Mouse (Mus musculus): ENCODE results near the gene Stard10. TPM values are rescaled to one million over a fixed set of nuclear protein-coding genes. Genes with fewer than 3 reads are reported as not detected.
A peak's percentile ranks its signal among the peaks of the same experiment; 100 is the strongest.

The Stard10 gene
- polyA plus RNA-seq, 2 experiments: 71.0 to 98.2 TPM

DNA sequence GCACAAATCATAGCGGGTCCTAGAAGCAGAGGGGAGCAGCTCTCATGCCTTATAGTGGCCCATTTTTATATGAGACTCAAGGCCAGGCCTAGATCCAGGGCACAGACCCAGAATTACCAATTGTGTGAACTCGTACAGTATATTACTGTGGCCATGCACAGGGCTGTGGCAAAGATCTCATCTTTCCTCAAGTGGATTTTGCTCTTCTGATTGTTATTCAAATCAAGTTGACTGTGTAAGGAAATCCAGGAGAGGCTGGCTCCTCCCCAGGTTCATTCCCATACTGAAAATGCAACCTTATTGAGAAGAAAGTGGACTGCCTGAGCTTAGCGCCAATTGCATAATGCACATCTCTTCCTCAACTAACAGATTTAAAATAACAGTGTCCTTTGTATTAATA, 34.2 kb upstream of the Stard10 start:
- no peak for ATAC-seq (ENCODE audit: insufficient read depth)
- no peaks in the 10 kb centered on the region for H3K36me3 ChIP-seq (replicated peaks; ENCODE audit: control insufficient read depth, insufficient read depth, low read depth)
- H3K9ac ChIP-seq (replicated peaks): no peak overlapping the region
- H3K27ac ChIP-seq: no peak overlapping the region
- H3K27me3 ChIP-seq (ENCODE audit: control insufficient read depth, insufficient read depth, low read length): no peaks in the 10 kb centered on the region
- H3K4me3 ChIP-seq (ENCODE audit: insufficient read depth in 1 of 2, low read depth in 2 of 2, low read length in 2 of 2): no peak overlapping the region
- no peaks in the 10 kb centered on the region for H3K4me1 ChIP-seq (replicated peaks; ENCODE audit: control insufficient read depth in 2 of 2, insufficient read depth in 2 of 2, low read length in 1 of 2)
- 73% methylated on average over 3 of the region's 3 CpGs for WGBS (ENCODE audit: insufficient replicate concordance)
- no peak for TF ChIP-seq EP300 (IDR thresholded peaks at IDR 0.05; ENCODE audit: low read depth)
- no peak for TF ChIP-seq CTCF (IDR thresholded peaks at IDR 0.05; ENCODE audit: low read depth)
- no peak for DNase-seq (ENCODE audit: low read depth in 3 of 3, low spot score in 3 of 3)
- no peak overlapping the region for H3K4me2 ChIP-seq (ENCODE audit: low read depth)
- no peaks in the 10 kb centered on the region for H3K9me3 ChIP-seq (ENCODE audit: control insufficient read depth, low read length)

GRCm38 (mm10) chr7:101284504-101284903, 32.4 kb upstream of the Stard10 start:
- no peaks in the 10 kb centered on the region for H3K36me3 ChIP-seq (replicated peaks; ENCODE audit: control insufficient read depth, insufficient read depth, low read depth)
- TF ChIP-seq CTCF (IDR thresholded peaks at IDR 0.05; ENCODE audit: low read depth): no peak
- no peak for TF ChIP-seq EP300 (IDR thresholded peaks at IDR 0.05; ENCODE audit: low read depth)
- no peaks in the 10 kb centered on the region for H3K27me3 ChIP-seq (ENCODE audit: control insufficient read depth, insufficient read depth, low read length)
- ATAC-seq (ENCODE audit: insufficient read depth): no peak
- 68% methylated on average over 1 of the region's 1 CpGs for WGBS (ENCODE audit: insufficient replicate concordance)
- H3K4me3 ChIP-seq (ENCODE audit: insufficient read depth in 1 of 2, low read depth in 2 of 2, low read length in 2 of 2): no peak overlapping the region
- H3K4me2 ChIP-seq (ENCODE audit: low read depth): no peak overlapping the region
- no peaks in the 10 kb centered on the region for H3K4me1 ChIP-seq (replicated peaks; ENCODE audit: control insufficient read depth in 2 of 2, insufficient read depth in 2 of 2, low read length in 1 of 2)
- DNase-seq (ENCODE audit: low read depth in 3 of 3, low spot score in 3 of 3): no peak
- H3K9ac ChIP-seq (replicated peaks): no peak overlapping the region
- H3K27ac ChIP-seq: no peak overlapping the region
- no peaks in the 10 kb centered on the region for H3K9me3 ChIP-seq (ENCODE audit: control insufficient read depth, low read length)

DNA sequence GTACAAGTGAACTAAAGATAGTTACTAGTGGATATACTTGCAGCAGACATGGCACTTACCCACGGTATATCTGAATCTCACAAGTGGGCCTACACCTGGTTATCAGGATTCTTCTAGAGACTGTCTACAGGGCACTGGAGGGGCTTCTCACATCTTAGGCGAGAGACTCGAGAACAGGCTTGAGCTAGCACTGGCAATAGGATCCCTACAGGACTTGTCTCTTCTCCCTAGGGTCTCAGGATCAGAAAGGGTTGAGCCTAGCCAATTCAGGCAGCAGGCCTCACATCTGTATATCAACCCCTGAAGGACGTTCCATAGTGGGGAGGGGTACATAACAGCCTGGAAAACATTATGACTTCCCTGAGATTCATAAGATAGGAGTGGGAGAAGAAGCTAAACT, 30.0 kb upstream of the Stard10 start:
- TF ChIP-seq EP300 (IDR thresholded peaks at IDR 0.05; ENCODE audit: low read depth) (no peak), CTCF (IDR thresholded peaks at IDR 0.05; ENCODE audit: low read depth) (no peak)
- WGBS (ENCODE audit: insufficient replicate concordance): 67% methylated on average over 4 of the region's 4 CpGs
- H3K9me3 ChIP-seq (ENCODE audit: control insufficient read depth, low read length): no peaks in the 10 kb centered on the region
- no peak overlapping the region for H3K9ac ChIP-seq (replicated peaks)
- H3K36me3 ChIP-seq (replicated peaks; ENCODE audit: control insufficient read depth, insufficient read depth, low read depth): no peaks in the 10 kb centered on the region
- no peak overlapping the region for H3K4me3 ChIP-seq (ENCODE audit: insufficient read depth in 1 of 2, low read depth in 2 of 2, low read length in 2 of 2)
- no peak for DNase-seq (ENCODE audit: low read depth in 3 of 3, low spot score in 3 of 3)
- H3K27ac ChIP-seq: no peak overlapping the region
- no peaks in the 10 kb centered on the region for H3K4me1 ChIP-seq (replicated peaks; ENCODE audit: control insufficient read depth in 2 of 2, insufficient read depth in 2 of 2, low read length in 1 of 2)
- H3K27me3 ChIP-seq (ENCODE audit: control insufficient read depth, insufficient read depth, low read length): no peaks in the 10 kb centered on the region
- ATAC-seq (ENCODE audit: insufficient read depth): no peak
- no peak overlapping the region for H3K4me2 ChIP-seq (ENCODE audit: low read depth)

GRCm38 (mm10) chr7:101287820-101288219, 29.1 kb upstream of the Stard10 start:
- 56% methylated on average over 2 of the region's 2 CpGs for WGBS (ENCODE audit: insufficient replicate concordance)

DNA sequence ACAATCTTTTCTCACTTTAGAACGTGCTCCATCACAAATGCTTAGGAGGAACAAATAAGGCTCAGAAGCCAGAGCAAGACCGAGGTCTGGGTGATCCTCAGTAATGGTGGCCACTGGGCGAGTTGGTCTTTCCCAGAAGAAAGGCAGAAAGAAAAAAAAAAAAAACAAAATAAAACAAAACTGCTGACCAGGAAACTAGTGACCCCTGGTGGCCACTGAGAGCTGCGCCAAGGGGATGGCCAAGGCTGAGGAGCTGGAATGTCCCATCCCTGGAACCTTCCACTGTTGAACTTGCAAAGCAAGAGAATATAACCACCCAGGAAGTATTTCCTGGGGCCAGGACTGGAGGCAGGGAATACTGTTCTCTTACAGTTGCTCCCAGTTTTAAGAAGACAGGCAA, 28.4 kb upstream of the Stard10 start:
- Histone ChIP-seq H3K4me1 (replicated peaks; ENCODE audit: control insufficient read depth in 2 of 2, insufficient read depth in 2 of 2, low read length in 1 of 2) (no peaks in the 10 kb centered on the region), H3K4me3 (ENCODE audit: insufficient read depth in 1 of 2, low read depth in 2 of 2, low read length in 2 of 2) (no peak overlapping the region), H3K9ac (replicated peaks) (no peak overlapping the region), H3K9me3 (ENCODE audit: control insufficient read depth, low read length) (no peaks in the 10 kb centered on the region), H3K27ac (no peak overlapping the region), H3K36me3 (replicated peaks; ENCODE audit: control insufficient read depth, insufficient read depth, low read depth) (no peaks in the 10 kb centered on the region), H3K27me3 (ENCODE audit: control insufficient read depth, insufficient read depth, low read length) (no peaks in the 10 kb centered on the region), H3K4me2 (ENCODE audit: low read depth) (no peak overlapping the region)
- ATAC-seq (ENCODE audit: insufficient read depth): no peak
- DNase-seq (ENCODE audit: low read depth in 3 of 3, low spot score in 3 of 3): no peak
- 28% methylated on average over 4 of the region's 4 CpGs for WGBS (ENCODE audit: insufficient replicate concordance)
- TF ChIP-seq CTCF (IDR thresholded peaks at IDR 0.05; ENCODE audit: low read depth) (peak; percentile 84), EP300 (IDR thresholded peaks at IDR 0.05; ENCODE audit: low read depth) (no peak)

More at GRCm38 (mm10) chr7:101287820-101288219, 29.1 kb upstream of the Stard10 start:
- ATAC-seq (ENCODE audit: insufficient read depth) (no peak), DNase-seq (ENCODE audit: low read depth in 3 of 3, low spot score in 3 of 3) (no peak)
- Histone ChIP-seq H3K4me3 (ENCODE audit: insufficient read depth in 1 of 2, low read depth in 2 of 2, low read length in 2 of 2) (no peak overlapping the region), H3K9me3 (ENCODE audit: control insufficient read depth, low read length) (no peaks in the 10 kb centered on the region), H3K27me3 (ENCODE audit: control insufficient read depth, insufficient read depth, low read length) (no peaks in the 10 kb centered on the region), H3K4me1 (replicated peaks; ENCODE audit: control insufficient read depth in 2 of 2, insufficient read depth in 2 of 2, low read length in 1 of 2) (no peaks in the 10 kb centered on the region), H3K36me3 (replicated peaks; ENCODE audit: control insufficient read depth, insufficient read depth, low read depth) (no peaks in the 10 kb centered on the region), H3K4me2 (ENCODE audit: low read depth) (no peak overlapping the region), H3K9ac (replicated peaks) (no peak overlapping the region), H3K27ac (no peak overlapping the region)
- TF ChIP-seq CTCF (IDR thresholded peaks at IDR 0.05; ENCODE audit: low read depth) (no peak), EP300 (IDR thresholded peaks at IDR 0.05; ENCODE audit: low read depth) (no peak)
